Mouse (Mus musculus): Measurements from ENCODE around the gene Gdf11. TPM values are rescaled to one million over a fixed set of nuclear protein-coding genes. Genes with fewer than 3 reads are reported as not detected.

Gene Gdf11
- polyA plus RNA-seq, 1 experiment from 2014 or later, result 0.23 TPM

- no peaks in the 10 kb centered on the region for H3K27me3 ChIP-seq (ENCODE audit: insufficient read depth, low read length)
- 73% methylated on average over 3 of the region's 3 CpGs for WGBS (ENCODE audit: insufficient replicate concordance)
- no peak overlapping the region for H3K4me3 ChIP-seq (ENCODE audit: low read depth, low read length)
- DNase-seq (no peak), ATAC-seq (no peak)
- TF ChIP-seq CTCF (IDR thresholded peaks at IDR 0.05; ENCODE audit: low read depth), result no peak
- TF ChIP-seq EP300 (IDR thresholded peaks at IDR 0.05; ENCODE audit: low read depth), result no peak
- no peak overlapping the region for H3K4me2 ChIP-seq (ENCODE audit: low read depth, low read length)
- peaks cover 37% of the 10 kb centered on the region for H3K4me1 ChIP-seq (ENCODE audit: insufficient read depth)
- no peaks in the 10 kb centered on the region for H3K9me3 ChIP-seq (ENCODE audit: low read length)
- H3K9ac ChIP-seq (replicated peaks), result no peak overlapping the region
- 0 out of 2 replicates have a peak, but pooled peaks cover 10% of the 10 kb centered on the region for H3K36me3 ChIP-seq (replicated peaks; ENCODE audit: insufficient read depth, low read length)
- H3K27ac ChIP-seq (ENCODE audit: low read depth), result no peak overlapping the region
Observed at GRCm38 (mm10) chr10:128920736-128921161, 29.2 kb upstream of the Gdf11 start.

GRCm38 (mm10) chr10:128919966-128920365 is 28.4 kb upstream of the Gdf11 start:
- peaks cover 37% of the 10 kb centered on the region for H3K4me1 ChIP-seq (ENCODE audit: insufficient read depth)
- TF ChIP-seq CTCF (IDR thresholded peaks at IDR 0.05; ENCODE audit: low read depth), result no peak
- TF ChIP-seq EP300 (IDR thresholded peaks at IDR 0.05; ENCODE audit: low read depth), result no peak
- 79% methylated on average over 7 of the region's 7 CpGs for WGBS (ENCODE audit: insufficient replicate concordance)

GRCm38 (mm10) chr10:128919203-128919631 is 27.7 kb upstream of the Gdf11 start:
- Histone ChIP-seq H3K27ac (ENCODE audit: low read depth) (peak overlapping the region; percentile 41), H3K36me3 (replicated peaks; ENCODE audit: insufficient read depth, low read length) (0 out of 2 replicates have a peak, but pooled peaks cover 10% of the 10 kb centered on the region), H3K4me3 (ENCODE audit: low read depth, low read length) (no peak overlapping the region), H3K4me2 (ENCODE audit: low read depth, low read length) (0 out of 2 replicates have a peak overlapping the region, but pooled peaks have one; percentile 31), H3K9me3 (ENCODE audit: low read length) (no peaks in the 10 kb centered on the region), H3K27me3 (ENCODE audit: insufficient read depth, low read length) (no peaks in the 10 kb centered on the region), H3K9ac (replicated peaks) (no peak overlapping the region), H3K4me1 (ENCODE audit: insufficient read depth) (peaks cover 37% of the 10 kb centered on the region)
- ATAC-seq, result peak; percentile 41
- WGBS (ENCODE audit: insufficient replicate concordance), result 46% methylated on average over 6 of the region's 6 CpGs
- DNase-seq, result peak; percentile 53
- TF ChIP-seq EP300 (IDR thresholded peaks at IDR 0.05; ENCODE audit: low read depth) (no peak), CTCF (IDR thresholded peaks at IDR 0.05; ENCODE audit: low read depth) (no peak)

More at GRCm38 (mm10) chr10:128919966-128920365, 28.4 kb upstream of the Gdf11 start:
- Histone ChIP-seq H3K9ac (replicated peaks) (no peak overlapping the region), H3K4me2 (ENCODE audit: low read depth, low read length) (no peak overlapping the region), H3K27ac (ENCODE audit: low read depth) (no peak overlapping the region), H3K27me3 (ENCODE audit: insufficient read depth, low read length) (no peaks in the 10 kb centered on the region), H3K36me3 (replicated peaks; ENCODE audit: insufficient read depth, low read length) (0 out of 2 replicates have a peak, but pooled peaks cover 10% of the 10 kb centered on the region), H3K9me3 (ENCODE audit: low read length) (no peaks in the 10 kb centered on the region), H3K4me3 (ENCODE audit: low read depth, low read length) (no peak overlapping the region)
- ATAC-seq (no peak), DNase-seq (no peak)

DNA sequence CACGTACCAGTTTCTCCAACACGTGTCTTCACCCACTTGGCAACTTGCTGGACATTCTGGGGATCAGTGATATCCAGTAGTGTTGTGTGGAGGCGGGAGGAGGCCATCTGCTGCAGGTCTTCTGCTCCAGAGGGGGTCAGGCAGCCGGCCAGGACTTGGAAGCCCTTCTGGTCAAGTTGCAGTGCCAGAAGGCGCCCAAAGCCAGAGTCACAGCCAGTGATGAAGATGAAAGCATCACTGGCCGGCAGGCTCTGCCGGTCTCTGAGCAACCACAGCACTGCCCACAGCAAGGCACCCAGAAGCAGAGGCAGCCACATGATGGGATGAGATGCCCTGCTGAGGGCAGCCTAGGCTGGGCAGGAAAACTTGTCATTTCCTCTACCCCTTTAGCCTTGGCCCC is 26.7 kb upstream of the Gdf11 start:
- peak overlapping the region; percentile 31 for H3K4me2 ChIP-seq (ENCODE audit: low read depth, low read length)
- H3K9ac ChIP-seq (replicated peaks), result peak overlapping the region; percentile 48

DNA sequence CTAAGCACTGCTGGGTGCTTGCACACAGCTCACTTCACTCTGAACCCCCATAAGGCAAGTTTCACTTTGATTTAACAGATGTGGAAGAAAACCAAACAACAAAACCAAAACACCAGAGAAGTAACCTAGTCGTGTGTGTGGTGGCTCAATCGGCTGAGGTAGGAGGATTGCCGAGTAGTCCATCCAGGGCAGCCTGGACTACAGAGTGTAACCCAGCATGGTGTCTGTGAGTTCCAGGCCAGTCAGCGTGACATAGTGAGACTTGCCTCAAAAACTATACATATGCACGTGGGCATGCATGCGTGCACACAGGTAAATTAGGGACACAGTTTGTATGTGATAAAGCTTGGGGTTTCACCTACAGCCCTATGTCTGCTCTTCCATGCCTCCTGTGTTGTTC is 25.9 kb upstream of the Gdf11 start:
- no peak for TF ChIP-seq EP300 (IDR thresholded peaks at IDR 0.05; ENCODE audit: low read depth)
- TF ChIP-seq CTCF (IDR thresholded peaks at IDR 0.05; ENCODE audit: low read depth), result no peak
- WGBS (ENCODE audit: insufficient replicate concordance), result 81% methylated on average over 6 of the region's 6 CpGs
- ATAC-seq (no peak), DNase-seq (no peak)
- no peak overlapping the region for H3K27ac ChIP-seq (ENCODE audit: low read depth)
- peaks cover 24% of the 10 kb centered on the region for H3K4me1 ChIP-seq (ENCODE audit: insufficient read depth)
- no peak overlapping the region for H3K4me2 ChIP-seq (ENCODE audit: low read depth, low read length)
- H3K9ac ChIP-seq (replicated peaks), result no peak overlapping the region
- H3K27me3 ChIP-seq (ENCODE audit: insufficient read depth, low read length), result no peaks in the 10 kb centered on the region
- H3K4me3 ChIP-seq (ENCODE audit: low read depth, low read length), result no peak overlapping the region
- 0 out of 2 replicates have a peak, but pooled peaks cover 20% of the 10 kb centered on the region for H3K36me3 ChIP-seq (replicated peaks; ENCODE audit: insufficient read depth, low read length)
- no peaks in the 10 kb centered on the region for H3K9me3 ChIP-seq (ENCODE audit: low read length)

More for the DNA sequence above, 26.7 kb upstream of the Gdf11 start:
- no peak for DNase-seq
- Histone ChIP-seq H3K27me3 (ENCODE audit: insufficient read depth, low read length) (no peaks in the 10 kb centered on the region), H3K9me3 (ENCODE audit: low read length) (no peaks in the 10 kb centered on the region), H3K36me3 (replicated peaks; ENCODE audit: insufficient read depth, low read length) (0 out of 2 replicates have a peak, but pooled peaks cover 18% of the 10 kb centered on the region), H3K4me1 (ENCODE audit: insufficient read depth) (peaks cover 28% of the 10 kb centered on the region), H3K4me3 (ENCODE audit: low read depth, low read length) (0 out of 2 replicates have a peak overlapping the region, but pooled peaks have one; percentile 2), H3K27ac (ENCODE audit: low read depth) (0 out of 2 replicates have a peak overlapping the region, but pooled peaks have one; percentile 41)
- ATAC-seq, result no peak
- 77% methylated on average over 7 of the region's 7 CpGs for whole genome bisulfite sequencing (ENCODE audit: insufficient replicate concordance)
- TF ChIP-seq EP300 (IDR thresholded peaks at IDR 0.05; ENCODE audit: low read depth) (no peak), CTCF (IDR thresholded peaks at IDR 0.05; ENCODE audit: low read depth) (no peak)

DNA sequence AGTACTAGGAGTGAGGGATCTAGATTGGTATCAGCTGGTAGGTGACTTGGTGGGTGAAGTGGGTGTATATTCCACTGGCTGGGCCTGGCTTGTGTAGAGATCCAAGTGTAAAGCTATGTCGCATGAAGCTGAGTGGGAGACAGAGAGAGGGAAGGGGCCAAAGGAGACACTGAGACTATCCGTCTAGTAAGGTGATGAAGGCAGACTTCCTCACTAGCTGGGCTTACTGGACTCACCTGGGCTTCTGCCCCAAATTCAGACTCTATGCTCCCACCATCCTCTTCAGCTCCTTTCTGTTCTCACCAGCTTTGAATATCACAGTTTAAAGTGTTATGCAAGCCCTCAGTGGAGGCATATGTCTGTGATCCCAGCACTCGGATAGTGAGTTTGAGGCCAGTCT is 25.1 kb upstream of the Gdf11 start:
- Histone ChIP-seq H3K9me3 (ENCODE audit: low read length) (no peaks in the 10 kb centered on the region), H3K27me3 (ENCODE audit: insufficient read depth, low read length) (no peaks in the 10 kb centered on the region), H3K4me2 (ENCODE audit: low read depth, low read length) (no peak overlapping the region), H3K36me3 (replicated peaks; ENCODE audit: insufficient read depth, low read length) (0 out of 2 replicates have a peak, but pooled peaks cover 20% of the 10 kb centered on the region), H3K4me3 (ENCODE audit: low read depth, low read length) (no peak overlapping the region), H3K27ac (ENCODE audit: low read depth) (no peak overlapping the region), H3K9ac (replicated peaks) (no peak overlapping the region), H3K4me1 (ENCODE audit: insufficient read depth) (peaks cover 17% of the 10 kb centered on the region)
- 81% methylated on average over 3 of the region's 3 CpGs for WGBS (ENCODE audit: insufficient replicate concordance)
- TF ChIP-seq EP300 (IDR thresholded peaks at IDR 0.05; ENCODE audit: low read depth) (no peak), CTCF (IDR thresholded peaks at IDR 0.05; ENCODE audit: low read depth) (no peak)
- DNase-seq (no peak), ATAC-seq (no peak)
